Mouse (Mus musculus) gastrocnemius, postnatal 36 days (tissue): ENCODE measurements at regions not wholly inside any gene's neighbourhood (a gene's known extent, or its start where the extent isn't known, plus 50 kb on each side); places are given as distances from the start of the nearest gene placed in this dataset.

Experiments used
- DNase-seq, 2 experiments: peaks; one replicate each; pipeline ENCODE4 v3.0.0; 2022
- intact Hi-C: fragments of 180-260 bp; cut with DNase I; formaldehyde crosslinking; loops from one replicate; pipeline ENCODE4 v1.15.1; 2025

DNA sequence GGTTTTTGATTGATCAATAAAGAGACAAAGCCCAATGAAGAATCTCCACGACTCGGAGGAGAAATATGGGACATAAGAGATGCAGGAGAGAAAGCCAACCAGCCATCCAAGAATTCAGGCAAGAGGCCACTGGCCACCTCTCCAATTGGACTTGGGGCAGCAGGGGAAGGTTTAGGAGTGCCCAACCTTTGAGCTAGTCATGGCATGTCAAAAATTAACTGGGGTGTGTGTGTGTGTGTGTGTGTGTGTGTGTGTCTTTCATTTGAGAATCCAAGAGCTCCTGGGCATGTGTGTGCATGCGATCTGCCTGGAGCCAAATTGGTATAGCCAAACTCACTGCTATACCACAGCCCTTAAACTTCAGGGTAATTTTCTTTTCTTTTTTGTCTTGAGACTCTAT is 51.6 kb upstream of the Cecr2 start:
- intact Hi-C loops: no loop called here

DNA sequence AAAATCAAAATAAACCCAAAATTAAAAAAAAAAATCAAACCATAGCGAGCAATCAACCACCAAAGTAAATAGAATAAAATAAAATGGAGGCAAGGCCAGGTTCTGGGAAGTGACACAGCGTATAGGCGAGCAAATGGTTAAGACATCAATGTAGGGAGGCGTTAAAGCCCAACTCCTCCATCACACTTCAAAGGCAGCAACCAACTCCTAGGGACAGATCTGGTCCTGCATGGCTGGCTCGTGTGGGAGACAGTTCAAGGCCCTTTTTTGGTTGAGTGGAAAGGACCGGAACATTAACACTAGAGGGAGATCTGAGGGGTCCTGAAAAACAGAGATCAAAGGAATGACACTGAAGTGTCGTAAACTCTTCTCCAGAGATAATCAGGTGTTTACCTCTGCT is 53.8 kb upstream of the Cecr2 start:
- intact Hi-C loops: no loop called here
- DNase-seq: no peak

More for the DNA sequence above, 51.6 kb upstream of the Cecr2 start:
- DNase-seq: no peak

DNA sequence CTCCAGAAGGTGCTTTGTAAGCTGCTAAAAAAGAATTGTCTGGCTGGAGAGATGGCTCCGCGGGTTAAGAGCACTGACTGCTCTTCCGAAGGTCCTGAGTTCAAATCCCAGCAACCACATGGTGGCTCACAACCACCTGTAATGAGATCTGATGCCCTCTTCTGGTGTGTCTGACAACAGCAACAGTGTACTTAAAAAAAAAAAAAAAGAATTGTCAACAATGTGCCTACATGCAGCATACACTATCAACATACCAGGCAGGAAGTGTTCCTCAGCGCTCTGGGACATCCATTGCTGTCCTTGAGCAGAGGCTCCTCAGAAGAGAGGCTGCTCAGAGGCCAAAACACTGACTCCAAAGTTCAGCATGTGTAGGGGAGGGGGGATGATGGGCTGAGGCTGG is 56.3 kb upstream of the Cecr2 start:
- intact Hi-C loops: loop anchor here (5.0 kb wide), 1 partner anchor 47 kb away; no protein-coding TSS in a partner anchor
- DNase-seq: no peak

GRCm38 (mm10) chr6:120605471-120605870 is 60.7 kb upstream of the Cecr2 start:
- intact Hi-C loops: loop anchor here (5.0 kb wide), 1 partner anchor 52 kb away; no protein-coding TSS in a partner anchor
- DNase-seq: no peak

DNA sequence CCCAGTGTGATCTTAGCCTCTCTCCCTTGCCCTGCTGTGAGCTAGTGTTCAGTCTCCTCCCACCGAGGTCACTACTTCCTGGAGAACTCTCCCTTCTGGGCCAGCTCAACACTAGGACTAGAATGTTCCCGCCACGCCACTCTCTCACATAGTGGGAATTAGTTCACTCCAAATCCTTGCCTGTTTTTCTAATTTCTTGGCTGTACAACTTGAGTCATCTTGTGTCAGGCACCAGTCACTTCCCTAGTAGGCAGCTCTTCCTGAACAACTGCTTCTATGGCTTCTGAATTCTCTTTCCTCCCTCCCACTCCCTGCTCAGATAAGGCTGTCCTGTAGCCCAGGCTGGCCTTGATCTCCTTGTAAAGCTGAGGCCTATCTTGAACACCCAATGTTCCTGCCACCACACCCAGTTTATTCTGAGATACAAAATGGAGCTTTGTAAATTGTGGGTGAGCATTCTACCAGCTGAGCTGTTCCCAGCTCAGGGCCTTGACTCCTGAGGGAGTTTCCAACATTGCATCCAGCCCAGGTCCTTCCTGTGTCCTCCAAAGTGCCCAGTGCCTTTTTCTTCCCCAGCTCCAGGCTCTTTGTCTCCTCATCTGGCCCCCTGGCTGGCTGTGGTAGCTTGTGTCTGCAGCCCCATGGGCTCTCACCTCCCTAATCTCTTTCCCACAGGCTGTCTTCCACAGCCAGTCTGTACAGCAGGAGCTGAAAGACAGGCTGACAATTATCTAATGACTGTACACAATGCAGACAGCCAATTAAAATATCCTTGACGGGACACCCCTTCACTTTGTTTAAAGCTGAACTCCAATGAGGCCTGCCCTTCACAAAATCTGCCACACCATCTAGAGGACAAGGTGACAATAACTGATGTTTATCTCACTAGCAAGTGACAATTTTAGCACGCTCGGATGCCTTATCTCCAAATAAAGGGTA is 61.9 kb upstream of the Cecr2 start:
- intact Hi-C loops: no loop called here
- DNase-seq: no peak

- DNase-seq: no peak
- intact Hi-C loops: no loop called here
Observed at GRCm38 (mm10) chr6:120603454-120603853, 62.7 kb upstream of the Cecr2 start.

- no peak for DNase-seq
- intact Hi-C loops: no loop called here
Observed at GRCm38 (mm10) chr6:120600376-120600775, 65.8 kb upstream of the Cecr2 start.

GRCm38 (mm10) chr6:120598471-120598870 is 67.4 kb upstream of the Hdhd5 start:
- intact Hi-C loops: loop anchor here (5.0 kb wide), 2 partner anchors 69 to 139 kb away; partner anchors contain the start of gene Cecr2
- no peak for DNase-seq

- DNase-seq: no peak
- intact Hi-C loops: loop anchor here (5.0 kb wide), 2 partner anchors 69 to 139 kb away; partner anchors contain the start of gene Cecr2
Observed at GRCm38 (mm10) chr6:120597887-120598286, 66.8 kb upstream of the Hdhd5 start.

DNA sequence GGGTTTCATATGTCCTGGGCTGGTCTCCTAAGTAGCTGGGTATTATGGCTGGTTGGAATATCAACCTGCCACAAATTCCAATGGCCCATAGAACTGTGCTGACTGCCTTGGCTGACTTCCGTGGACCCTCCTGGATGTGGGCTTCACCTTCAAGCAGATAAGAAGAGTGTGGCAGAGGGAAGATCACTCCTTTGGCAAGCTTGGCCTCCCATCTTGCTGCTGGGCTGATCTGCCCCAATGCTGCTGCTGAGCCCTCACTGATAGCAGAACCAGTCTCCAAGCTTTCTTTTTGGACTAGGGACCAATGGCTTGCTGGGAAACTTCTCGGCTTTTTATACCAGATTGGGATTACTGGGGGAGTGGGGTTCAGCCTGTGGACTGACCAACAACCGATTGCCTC is 65.6 kb upstream of the Hdhd5 start:
- no peak for DNase-seq
- intact Hi-C loops: loop anchor here (5.0 kb wide), 2 partner anchors 71 to 141 kb away; partner anchors contain the start of gene Cecr2

- no peak for DNase-seq
- intact Hi-C loops: no loop called here
Observed at GRCm38 (mm10) chr6:120594463-120594862, 63.3 kb upstream of the Hdhd5 start.

DNA sequence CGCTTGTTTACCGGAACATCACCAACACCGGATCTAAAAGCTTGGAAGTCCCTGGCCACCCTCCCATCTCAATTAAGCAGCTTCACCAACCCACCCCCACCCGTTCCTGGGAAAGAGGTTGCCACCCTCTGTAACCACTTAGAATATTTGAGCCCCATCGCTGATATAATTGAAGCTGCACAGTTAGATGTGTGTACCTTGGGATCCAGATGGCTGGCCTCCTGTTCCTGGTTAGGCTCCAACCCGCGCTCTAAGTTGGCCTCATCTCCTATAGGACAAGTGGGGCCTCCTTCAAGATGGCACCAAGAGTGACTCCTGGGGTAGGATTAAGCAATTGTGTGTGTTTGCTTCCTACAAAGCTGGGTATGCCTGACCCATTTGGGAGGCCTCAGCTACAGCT is 61.6 kb upstream of the Hdhd5 start:
- intact Hi-C loops: no loop called here
- DNase-seq: no peak

DNA sequence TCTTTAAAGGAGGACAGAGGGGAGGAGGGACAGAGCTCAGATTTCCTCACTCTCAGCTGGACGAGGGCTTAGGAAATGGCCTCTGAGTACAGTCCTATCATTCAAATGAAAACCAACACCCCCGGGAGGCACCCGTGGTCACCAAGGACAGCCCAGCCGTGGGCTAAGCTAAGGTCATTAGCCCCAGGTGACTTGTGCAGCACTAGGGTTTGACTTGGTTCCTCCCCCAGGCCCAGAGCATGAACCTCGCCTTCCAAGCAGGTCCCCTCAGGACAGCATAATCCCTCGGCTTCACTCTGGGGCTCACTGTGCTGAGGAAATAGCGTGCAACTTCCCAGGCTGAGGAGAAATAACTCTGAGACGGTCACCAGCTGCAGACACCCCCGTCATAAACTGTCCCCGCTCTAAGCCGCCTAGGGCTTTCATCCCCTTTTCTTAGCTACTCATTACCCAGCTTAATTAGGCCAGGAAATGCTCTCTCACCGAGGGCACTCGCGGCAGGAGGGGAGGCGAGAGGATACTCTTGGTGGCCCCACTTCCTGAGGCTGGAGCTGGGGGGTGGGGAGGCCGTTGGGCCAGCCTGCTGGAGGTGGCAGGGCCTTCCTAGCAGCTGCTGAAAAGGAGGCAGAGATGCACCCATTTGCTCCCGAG is 61.0 kb upstream of the Hdhd5 start:
- intact Hi-C loops: no loop called here
- peak; percentile 43 to 49 for DNase-seq

- DNase-seq: peak; percentile 45 to 68
- intact Hi-C loops: no loop called here
Observed at GRCm38 (mm10) chr6:120590191-120590590, 59.1 kb upstream of the Hdhd5 start.

DNA sequence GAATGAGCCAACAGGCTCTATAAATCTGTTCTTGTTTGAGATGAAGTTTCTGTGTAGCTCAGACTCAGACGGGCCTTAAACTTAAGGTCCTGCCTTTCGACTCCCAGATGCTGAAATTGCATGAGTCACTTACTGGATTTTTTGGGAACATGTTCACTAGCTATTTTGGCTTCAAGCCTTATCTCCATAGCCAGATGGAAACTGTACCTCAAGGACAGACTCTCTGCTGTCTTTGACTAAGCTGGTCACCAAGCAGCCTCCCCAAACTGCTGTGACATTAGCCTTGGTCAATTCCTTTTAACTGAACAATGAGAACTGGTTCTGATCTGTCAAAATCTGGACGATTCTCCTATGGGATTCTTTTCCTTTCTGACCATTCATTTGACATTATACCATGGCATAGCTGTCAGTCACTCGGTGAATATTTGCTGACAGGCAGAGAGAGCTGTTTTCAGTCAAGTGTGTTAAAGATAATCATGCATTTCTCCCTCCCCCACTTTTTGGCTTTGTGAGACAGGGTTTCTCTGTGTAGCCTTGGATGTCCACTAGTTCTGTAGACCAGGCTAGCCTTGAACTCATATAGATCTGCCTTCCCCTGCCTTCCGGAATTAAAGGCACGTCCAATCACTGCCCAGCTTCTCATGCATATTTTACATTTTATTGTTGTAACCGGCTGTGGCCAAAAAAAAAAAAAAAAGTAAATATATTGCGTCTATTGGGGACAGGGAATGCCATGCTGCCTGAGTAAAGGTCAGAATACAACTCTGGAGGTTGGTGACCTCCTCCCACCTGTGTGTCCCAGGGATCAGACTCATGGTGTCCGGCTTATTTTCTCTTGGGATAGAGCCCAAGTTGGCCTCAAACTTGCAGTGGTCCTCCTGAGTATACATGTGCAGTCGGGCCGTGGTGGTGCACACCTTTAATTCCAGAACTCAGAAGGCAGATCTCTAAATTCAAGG is 57.9 kb upstream of the Hdhd5 start:
- intact Hi-C loops: no loop called here
- no peak for DNase-seq

DNA sequence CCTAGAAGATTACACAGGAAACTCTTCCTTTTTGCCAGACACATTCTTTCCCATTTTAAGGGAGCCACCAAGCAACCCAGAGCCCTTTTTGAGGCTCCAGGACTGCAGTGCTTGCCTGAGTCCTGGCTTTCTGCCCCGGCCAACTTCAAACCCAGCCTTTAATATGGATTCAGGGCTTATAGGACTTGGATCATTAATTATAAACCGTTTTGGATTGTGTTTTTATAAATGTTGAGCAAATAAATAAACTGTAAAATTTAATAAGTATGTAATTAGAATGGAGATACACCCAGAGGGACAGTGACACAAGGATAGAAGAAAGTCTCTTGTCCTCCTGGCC is 54.8 kb upstream of the Hdhd5 start:
- intact Hi-C loops: no loop called here
- no peak for DNase-seq

GRCm38 (mm10) chr6:120585118-120585940 is 54.2 kb upstream of the Hdhd5 start:
- intact Hi-C loops: no loop called here
- no peak for DNase-seq

- intact Hi-C loops: loop anchor here (5.0 kb wide), 1 partner anchor 39 kb away; no protein-coding TSS in a partner anchor
- no peak for DNase-seq
Observed at GRCm38 (mm10) chr6:120581748-120582147, 50.6 kb upstream of the Hdhd5 start.
